Mouse (Mus musculus) midbrain, embryonic 10.5 days (tissue): ENCODE data around the gene Hs6st3. TPM values are rescaled to one million over a fixed set of nuclear protein-coding genes. Genes with fewer than 3 reads are reported as not detected.

Experiments
- DNase-seq: peaks from one replicate; pipeline ENCODE4 v3.0.0-alpha.2; 2017; ENCODE audit warnings: low spot score
- H3K27ac ChIP-seq: fragments of 300-500 bp; sonication (generic); replicated peaks from 2 replicates; pipeline ENCODE4 v1.5.1; 2016; ENCODE audit warnings: mild to moderate bottlenecking
- H3K27me3 ChIP-seq: fragments of 300-500 bp; sonication (generic); 2 replicates; pipeline ENCODE4 v1.6.1; 2016; ENCODE audit warnings: low read depth, mild to moderate bottlenecking; ENCODE audit not compliant: poor library complexity, severe bottlenecking
- H3K36me3 ChIP-seq: fragments of 300-500 bp; sonication (generic); 2 replicates; pipeline ENCODE4 v1.6.1; 2016; ENCODE audit warnings: mild to moderate bottlenecking, moderate library complexity
- H3K4me1 ChIP-seq: fragments of 300-500 bp; sonication (generic); 2 replicates; pipeline ENCODE4 v1.6.1; 2016
- H3K4me3 ChIP-seq: fragments of 300-500 bp; sonication (generic); 2 replicates; pipeline ENCODE4 v1.5.1; 2016; ENCODE audit warnings: mild to moderate bottlenecking, moderate library complexity
- H3K9me3 ChIP-seq: fragments of 300-500 bp; sonication (generic); replicated peaks from 2 replicates; pipeline ENCODE4 v1.6.1; 2016; ENCODE audit warnings: mild to moderate bottlenecking
- WGBS: fragments of 180-500 bp; shearing (Covaris S2); methylation state at CpG from one replicate; pipeline ENCODE4 v1.1.7; 2016; 5-methylcytosine and 5-hydroxymethylcytosine counted together
- polyA plus RNA-seq: library from polyadenylated mRNA; unstranded; fragments of >200 nt; fragmentation: Nextera tagmentation; extraction: Ambion mirVana; gene quantifications from 2 replicates; pipeline ENCODE4 v1.2.1, GENCODE M21; 2016

Hs6st3 gene
- polyA plus RNA-seq, 1 experiment from 2014 or later: not detected

DNA sequence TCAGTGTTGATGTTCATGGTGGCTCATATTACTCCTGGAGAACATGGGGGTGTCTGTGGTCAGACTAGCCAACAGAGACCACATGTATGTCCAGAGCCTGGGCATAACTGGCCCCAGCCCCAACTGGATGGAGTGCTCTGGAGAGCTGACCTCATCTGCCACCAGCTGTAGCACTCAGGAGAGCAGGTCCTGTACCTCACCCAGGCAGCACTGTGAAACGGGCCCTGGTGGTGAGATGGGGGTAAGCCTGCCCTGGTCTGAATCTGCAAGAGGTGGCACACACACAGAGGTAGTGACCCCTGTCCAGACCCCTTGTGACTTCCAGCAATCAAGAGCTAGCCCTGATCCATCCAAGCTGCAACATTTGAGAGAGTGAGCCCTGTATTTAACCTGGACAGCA is 579.2 kb downstream of the Hs6st3 start:
- DNase-seq: no peak
- Histone ChIP-seq H3K36me3 (no peaks in the 10 kb centered on the region), H3K9me3 (no peaks in the 10 kb centered on the region), H3K4me1 (no peaks in the 10 kb centered on the region), H3K27ac (no peak overlapping the region), H3K4me3 (no peak overlapping the region), H3K27me3 (no peaks in the 10 kb centered on the region)
- 83% methylated on average over 1 of the region's 1 CpGs for WGBS

- Histone ChIP-seq H3K36me3 (no peaks in the 10 kb centered on the region), H3K27ac (no peak overlapping the region), H3K9me3 (no peaks in the 10 kb centered on the region), H3K27me3 (no peaks in the 10 kb centered on the region), H3K4me1 (no peaks in the 10 kb centered on the region), H3K4me3 (no peak overlapping the region)
- WGBS: 86% methylated on average over 6 of the region's 6 CpGs
- DNase-seq: no peak
Observed at GRCm38 (mm10) chr14:119725102-119725501, 587.0 kb downstream of the Hs6st3 start.

- no peak overlapping the region for H3K4me3 ChIP-seq
- no peaks in the 10 kb centered on the region for H3K4me1 ChIP-seq
- no peaks in the 10 kb centered on the region for H3K9me3 ChIP-seq
- H3K36me3 ChIP-seq: no peaks in the 10 kb centered on the region
- 83% methylated on average over 7 of the region's 7 CpGs for WGBS
- no peaks in the 10 kb centered on the region for H3K27me3 ChIP-seq
- DNase-seq: no peak
- no peak overlapping the region for H3K27ac ChIP-seq
Observed at GRCm38 (mm10) chr14:119731436-119732080, 593.4 kb downstream of the Hs6st3 start.

DNA sequence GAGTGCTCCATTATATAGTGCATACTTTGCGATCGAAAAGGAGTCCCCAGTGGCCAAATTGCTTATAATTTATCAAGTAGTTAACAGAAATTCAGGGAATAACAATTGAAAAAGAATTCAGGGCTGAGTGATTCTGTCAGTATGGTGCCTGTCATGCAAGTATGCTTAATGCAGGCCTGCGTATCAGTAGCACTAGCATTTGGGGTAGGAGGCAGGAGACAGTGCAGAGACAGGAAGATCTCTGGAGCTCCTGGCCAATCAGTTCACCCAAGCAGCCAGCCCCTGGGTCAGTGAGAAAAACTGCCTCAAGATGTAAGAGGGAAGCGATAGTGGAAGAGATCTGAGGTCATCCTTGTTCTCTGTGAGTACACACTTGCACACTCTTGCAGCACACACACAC is 594.1 kb downstream of the Hs6st3 start:
- H3K4me3 ChIP-seq: no peak overlapping the region
- 92% methylated on average over 4 of the region's 4 CpGs for WGBS
- no peak overlapping the region for H3K27ac ChIP-seq
- DNase-seq: no peak
- no peaks in the 10 kb centered on the region for H3K4me1 ChIP-seq
- H3K9me3 ChIP-seq: no peaks in the 10 kb centered on the region
- H3K27me3 ChIP-seq: no peaks in the 10 kb centered on the region
- H3K36me3 ChIP-seq: no peaks in the 10 kb centered on the region

DNA sequence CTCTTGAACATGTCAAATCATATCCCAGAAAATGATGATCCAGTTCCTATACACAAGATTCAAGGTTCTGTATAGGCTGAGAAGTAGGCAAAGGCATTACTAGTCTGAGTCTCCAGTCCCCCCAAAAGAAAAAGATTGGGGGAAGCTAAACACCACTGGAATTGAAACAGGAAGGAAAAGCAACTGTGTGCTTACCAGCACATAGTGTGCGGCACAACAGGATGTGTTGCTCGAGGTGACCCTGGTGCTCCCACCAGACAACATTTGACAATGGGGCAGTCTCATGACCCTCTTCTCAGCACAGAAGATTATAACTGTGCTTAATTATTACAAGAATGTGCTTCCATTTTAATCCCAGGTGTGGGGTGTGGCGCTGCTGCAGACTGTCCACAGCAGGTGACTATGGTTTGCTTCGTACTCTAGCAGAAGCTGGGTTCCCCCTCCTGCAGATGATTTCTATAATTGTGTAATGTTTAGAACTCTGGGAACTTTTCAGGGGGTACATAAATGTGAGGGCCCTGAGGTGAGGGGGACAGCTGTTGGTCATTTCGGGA is 599.3 kb downstream of the Hs6st3 start:
- Histone ChIP-seq H3K27me3 (no peaks in the 10 kb centered on the region), H3K27ac (no peak overlapping the region), H3K4me3 (no peak overlapping the region), H3K9me3 (no peaks in the 10 kb centered on the region), H3K4me1 (no peaks in the 10 kb centered on the region), H3K36me3 (no peaks in the 10 kb centered on the region)
- WGBS: 86% methylated on average over 5 of the region's 5 CpGs
- DNase-seq: no peak

- Histone ChIP-seq H3K36me3 (no peaks in the 10 kb centered on the region), H3K27me3 (no peaks in the 10 kb centered on the region), H3K4me3 (no peak overlapping the region), H3K27ac (no peak overlapping the region), H3K9me3 (no peaks in the 10 kb centered on the region), H3K4me1 (no peaks in the 10 kb centered on the region)
- 89% methylated on average over 1 of the region's 1 CpGs for WGBS
- DNase-seq: no peak
Observed at GRCm38 (mm10) chr14:119741791-119742190, 603.6 kb downstream of the Hs6st3 start.

DNA sequence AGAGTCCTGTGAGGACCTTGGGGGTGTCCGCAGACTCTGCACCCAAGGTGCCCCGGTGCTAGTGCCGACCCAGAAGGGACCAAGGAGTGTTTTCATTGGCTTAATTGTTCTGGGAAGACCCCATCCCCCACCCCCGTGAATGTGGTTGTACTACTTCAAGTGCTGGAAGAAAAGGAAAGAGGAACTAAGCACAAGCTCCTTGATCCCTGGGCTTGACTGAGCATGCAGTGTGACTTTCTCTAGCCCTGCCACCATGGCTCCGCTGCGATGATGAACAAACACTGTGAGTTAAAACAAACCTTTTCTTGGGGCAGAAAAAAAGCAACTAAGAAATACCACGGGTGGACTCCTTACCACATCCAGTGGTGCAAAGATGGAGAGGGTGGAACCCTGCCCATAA is 623.2 kb downstream of the Hs6st3 start:
- DNase-seq: no peak
- Histone ChIP-seq H3K9me3 (no peaks in the 10 kb centered on the region), H3K27ac (no peak overlapping the region), H3K36me3 (no peaks in the 10 kb centered on the region), H3K27me3 (no peaks in the 10 kb centered on the region), H3K4me3 (no peak overlapping the region), H3K4me1 (no peaks in the 10 kb centered on the region)
- WGBS: 89% methylated on average over 7 of the region's 7 CpGs

DNA sequence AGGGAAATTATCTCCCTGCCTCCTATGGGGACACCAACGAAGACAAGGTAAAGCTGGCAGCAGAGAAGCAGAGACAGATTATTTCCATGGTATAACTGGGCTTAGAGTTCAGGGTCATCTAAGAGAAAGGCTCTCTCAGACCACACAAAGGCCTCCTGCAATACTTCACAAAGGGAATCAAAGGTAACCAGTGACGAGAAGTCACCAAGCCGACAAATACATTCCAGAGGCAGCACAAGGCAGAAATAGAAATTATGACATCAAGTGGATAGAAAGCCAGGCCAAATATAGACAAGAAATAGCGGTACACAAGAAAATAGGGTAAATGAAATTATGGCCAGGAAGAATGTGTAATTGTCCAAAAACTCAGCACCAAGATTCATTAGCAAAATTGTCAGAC is 633.9 kb downstream of the Hs6st3 start:
- H3K4me1 ChIP-seq: no peaks in the 10 kb centered on the region
- H3K27me3 ChIP-seq: no peaks in the 10 kb centered on the region
- 74% methylated on average over 4 of the region's 4 CpGs for WGBS
- DNase-seq: no peak
- no peaks in the 10 kb centered on the region for H3K9me3 ChIP-seq
- no peak overlapping the region for H3K4me3 ChIP-seq
- H3K27ac ChIP-seq: no peak overlapping the region
- H3K36me3 ChIP-seq: no peaks in the 10 kb centered on the region

DNA sequence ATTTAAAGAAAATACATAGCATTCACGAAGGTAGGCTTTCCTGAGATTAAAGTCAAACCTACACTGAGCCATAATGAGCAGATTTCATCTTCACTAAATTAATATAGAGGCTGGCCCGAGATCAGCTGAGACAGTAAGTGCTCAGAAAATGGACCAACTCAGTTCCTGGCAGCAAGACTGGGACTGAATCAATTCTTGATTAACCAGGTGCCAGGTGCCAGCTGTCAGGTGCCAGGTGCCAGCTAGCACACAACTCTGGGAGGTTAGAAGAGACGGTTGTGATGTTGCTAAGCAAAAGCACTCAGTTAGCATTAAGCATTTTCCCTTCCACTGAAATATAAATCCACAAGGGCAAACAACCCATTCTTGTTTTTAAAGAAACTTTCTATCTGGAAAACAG is 638.1 kb downstream of the Hs6st3 start:
- no peaks in the 10 kb centered on the region for H3K36me3 ChIP-seq
- H3K4me3 ChIP-seq: no peak overlapping the region
- H3K27ac ChIP-seq: no peak overlapping the region
- WGBS: 80% methylated on average over 3 of the region's 3 CpGs
- no peak for DNase-seq
- no peaks in the 10 kb centered on the region for H3K4me1 ChIP-seq
- H3K9me3 ChIP-seq: no peaks in the 10 kb centered on the region
- H3K27me3 ChIP-seq: no peaks in the 10 kb centered on the region

- H3K4me1 ChIP-seq: no peaks in the 10 kb centered on the region
- H3K9me3 ChIP-seq: no peaks in the 10 kb centered on the region
- no peaks in the 10 kb centered on the region for H3K27me3 ChIP-seq
- no peak for DNase-seq
- WGBS: 82% methylated on average over 12 of the region's 12 CpGs
- H3K36me3 ChIP-seq: no peaks in the 10 kb centered on the region
- no peak overlapping the region for H3K27ac ChIP-seq
- no peak overlapping the region for H3K4me3 ChIP-seq
Observed at GRCm38 (mm10) chr14:119779982-119780588, 641.9 kb downstream of the Hs6st3 start.

DNA sequence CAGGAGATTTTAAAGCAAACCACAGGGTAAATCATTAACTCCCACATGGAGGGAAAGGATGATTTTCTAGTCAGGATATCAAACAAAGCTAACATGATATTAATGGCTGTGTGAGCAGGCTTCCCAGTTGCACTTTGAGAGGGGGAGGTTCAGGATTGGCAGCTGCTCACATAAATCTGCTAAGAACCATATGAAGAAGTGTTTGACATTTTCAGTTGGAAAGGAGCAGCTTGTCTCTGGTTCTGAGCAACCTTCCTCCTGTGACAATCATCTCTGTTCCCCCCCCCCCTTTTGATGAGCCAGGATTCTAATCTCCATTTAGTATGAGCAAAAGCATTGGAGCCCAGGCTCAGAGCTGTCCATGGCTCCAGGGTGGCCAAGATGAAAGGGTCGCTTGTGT is 643.0 kb downstream of the Hs6st3 start:
- no peak for DNase-seq
- WGBS: 79% methylated on average over 1 of the region's 1 CpGs
- H3K36me3 ChIP-seq: no peaks in the 10 kb centered on the region

GRCm38 (mm10) chr14:119789457-119789856 is 651.3 kb downstream of the Hs6st3 start:
- H3K9me3 ChIP-seq: no peaks in the 10 kb centered on the region
- no peaks in the 10 kb centered on the region for H3K4me1 ChIP-seq
- no peak overlapping the region for H3K4me3 ChIP-seq
- no peaks in the 10 kb centered on the region for H3K36me3 ChIP-seq
- H3K27ac ChIP-seq: no peak overlapping the region
- DNase-seq: no peak
- WGBS: 93% methylated on average over 8 of the region's 8 CpGs
- H3K27me3 ChIP-seq: no peaks in the 10 kb centered on the region

More for the DNA sequence above, 643.0 kb downstream of the Hs6st3 start:
- no peak overlapping the region for H3K27ac ChIP-seq
- no peaks in the 10 kb centered on the region for H3K9me3 ChIP-seq
- no peak overlapping the region for H3K4me3 ChIP-seq
- no peaks in the 10 kb centered on the region for H3K27me3 ChIP-seq
- H3K4me1 ChIP-seq: no peaks in the 10 kb centered on the region

DNA sequence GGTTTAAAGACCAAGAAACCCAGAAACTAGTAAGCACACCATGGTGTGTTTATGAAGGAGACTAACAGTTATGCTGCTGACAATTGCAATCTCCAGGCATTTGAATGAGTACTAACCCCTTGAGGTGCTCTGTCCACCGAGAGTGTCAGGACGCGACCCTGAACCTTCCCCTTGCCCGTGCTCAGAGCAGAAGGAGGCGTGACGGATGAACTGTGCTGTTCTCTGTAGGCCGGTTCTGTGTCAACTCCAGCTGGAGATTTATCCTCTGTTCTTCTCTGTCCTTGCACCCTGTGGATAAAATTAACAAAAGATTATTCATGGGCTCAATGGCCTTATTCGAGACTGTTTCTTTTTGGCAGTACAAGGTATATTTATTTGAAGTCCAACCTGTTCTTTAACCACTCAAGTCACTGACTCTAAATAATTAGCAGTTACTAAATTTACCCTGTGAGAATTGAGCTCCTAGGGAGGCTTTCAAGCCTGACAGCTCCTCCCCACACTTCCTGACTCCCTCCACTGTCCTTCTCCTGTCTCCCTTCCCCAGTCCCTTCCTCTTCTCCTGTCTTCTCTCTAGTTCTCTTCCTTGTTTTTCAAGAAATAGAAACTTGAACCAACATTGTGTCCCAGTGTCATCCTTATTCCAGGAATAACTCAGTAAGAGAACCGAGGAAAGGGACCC is 659.2 kb downstream of the Hs6st3 start:
- no peak for DNase-seq
- no peak overlapping the region for H3K27ac ChIP-seq
- no peaks in the 10 kb centered on the region for H3K4me1 ChIP-seq
- 52% methylated on average over 9 of the region's 9 CpGs for WGBS
- no peaks in the 10 kb centered on the region for H3K27me3 ChIP-seq
- H3K9me3 ChIP-seq: no peaks in the 10 kb centered on the region
- H3K36me3 ChIP-seq: no peaks in the 10 kb centered on the region
- no peak overlapping the region for H3K4me3 ChIP-seq
